Mouse (Mus musculus) CH12.LX (cell line): ENCODE data around the gene Cacna2d2. TPM values are rescaled to one million over a fixed set of nuclear protein-coding genes. Genes with fewer than 3 reads are reported as not detected.

Source experiments
- DNase-seq: peaks from one replicate; pipeline ENCODE4 v3.0.0-alpha.2; 2013; ENCODE audit errors: extremely low read depth
- H3K27ac ChIP-seq: 2 replicates; pipeline ENCODE4 v1.5.1; 2012; ENCODE audit warnings: low read depth, mild to moderate bottlenecking, control low read depth, moderate library complexity; ENCODE audit not compliant: insufficient read depth
- H3K27me3 ChIP-seq: replicated peaks from 2 replicates; pipeline ENCODE3; 2012; ENCODE audit warnings: inconsistent platforms
- H3K36me3 ChIP-seq, 2 experiments: replicated peaks in 1 of 2; 2 replicates each; pipeline versions ENCODE3 to v1.6.1; 2012; ENCODE audit warnings: inconsistent platforms in 1 of 2, low read length in 1 of 2, mild to moderate bottlenecking in 1 of 2, mixed read lengths in 1 of 2, moderate library complexity in 1 of 2; ENCODE audit not compliant: control insufficient read depth in 1 of 2, insufficient read depth in 1 of 2
- H3K4me1 ChIP-seq, 2 experiments: 2 replicates each; pipeline ENCODE4 v1.6.1; 2012; ENCODE audit warnings: inconsistent platforms in 1 of 2, moderate library complexity in 1 of 2; ENCODE audit not compliant: insufficient read depth in 2 of 2, control insufficient read depth in 1 of 2
- H3K4me2 ChIP-seq: 2 replicates; pipeline ENCODE4 v1.6.1; 2012; ENCODE audit warnings: low read depth, mild to moderate bottlenecking, control low read depth; ENCODE audit not compliant: poor library complexity, insufficient read depth, severe bottlenecking
- H3K4me3 ChIP-seq, 3 experiments: fragments of 150-350 bp in 1 of 3; sonication (generic) in 1 of 3; replicated peaks in 1 of 3; 2 replicates each; pipeline versions ENCODE3 to v1.5.1; 2011 to 2012; ENCODE audit warnings: low read depth in 2 of 3, low read length in 2 of 3, mild to moderate bottlenecking in 2 of 3, moderate library complexity in 2 of 3, control low read depth in 1 of 3, improper control_type of control experiment in 1 of 3, inconsistent platforms in 1 of 3, mixed read lengths in 1 of 3; ENCODE audit not compliant: poor library complexity in 1 of 3
- H3K79me2 ChIP-seq: replicated peaks from 2 replicates; pipeline ENCODE4 v1.6.1; 2012; ENCODE audit warnings: mild to moderate bottlenecking, moderate library complexity; ENCODE audit not compliant: control insufficient read depth, poor library complexity, insufficient read depth, severe bottlenecking; ENCODE audit errors: extremely low read depth
- H3K9ac ChIP-seq: 2 replicates; pipeline ENCODE4 v1.6.1; 2012; ENCODE audit warnings: low read depth, mild to moderate bottlenecking, control low read depth, moderate library complexity; ENCODE audit not compliant: insufficient read depth
- H3K9me3 ChIP-seq: replicated peaks from 2 replicates; pipeline ENCODE3; 2012; ENCODE audit warnings: low read length, inconsistent platforms, mixed read lengths
- BHLHE40 ChIP-seq: IDR thresholded peaks from 2 replicates; pipeline ENCODE4 v1.6.1; 2011; ENCODE audit warnings: mild to moderate bottlenecking, low read depth, low read length, improper control_type of control experiment
- CTCF ChIP-seq, 2 experiments: IDR thresholded peaks in 1 of 2; conservative IDR thresholded peaks in 1 of 2; 2 replicates each; pipeline ENCODE4 v1.5.1; 2011 to 2012; ENCODE audit warnings: low read depth in 2 of 2, low read length in 2 of 2, improper control_type of control experiment in 1 of 2, inconsistent platforms in 1 of 2, mild to moderate bottlenecking in 1 of 2, moderate library complexity in 1 of 2
- E2F4 ChIP-seq: IDR thresholded peaks from 2 replicates; pipeline ENCODE4 v1.6.1; 2011; ENCODE audit warnings: low read depth, low read length, improper control_type of control experiment; ENCODE audit not compliant: insufficient replicate concordance
- ELF1 ChIP-seq: IDR thresholded peaks from 2 replicates; pipeline ENCODE4 v1.6.1; 2014; ENCODE audit warnings: low read depth, mild to moderate bottlenecking, inconsistent platforms, low read length, improper control_type of control experiment
- EP300 ChIP-seq: IDR thresholded peaks from 2 replicates; pipeline ENCODE4 v1.6.1; 2011; ENCODE audit warnings: low read length, improper control_type of control experiment
- ETS1 ChIP-seq: conservative IDR thresholded peaks from 2 replicates; pipeline ENCODE4 v1.6.1; 2012; ENCODE audit warnings: low read depth, mild to moderate bottlenecking, inconsistent platforms, low read length, improper control_type of control experiment, moderate library complexity
- HCFC1 ChIP-seq: IDR thresholded peaks from 2 replicates; pipeline ENCODE4 v1.6.1; 2012; ENCODE audit warnings: low read depth, mild to moderate bottlenecking, inconsistent platforms, low read length, improper control_type of control experiment
- JUN ChIP-seq: IDR thresholded peaks from 2 replicates; pipeline ENCODE4 v1.6.1; 2011; ENCODE audit warnings: low read depth, mild to moderate bottlenecking, low read length, improper control_type of control experiment, moderate library complexity; ENCODE audit not compliant: insufficient read depth
- MAFK ChIP-seq: IDR thresholded peaks from 2 replicates; pipeline ENCODE4 v1.6.1; 2011; ENCODE audit warnings: low read length, improper control_type of control experiment; ENCODE audit not compliant: insufficient replicate concordance
- MEF2A ChIP-seq: IDR thresholded peaks from 2 replicates; pipeline ENCODE4 v1.6.1; 2014; ENCODE audit warnings: low read depth, mild to moderate bottlenecking, inconsistent platforms, low read length, improper control_type of control experiment, borderline replicate concordance
- MXI1 ChIP-seq: IDR thresholded peaks from 2 replicates; pipeline ENCODE4 v1.6.1; 2011; ENCODE audit warnings: mild to moderate bottlenecking, low read depth, low read length, improper control_type of control experiment
- MYC ChIP-seq: IDR thresholded peaks from 2 replicates; pipeline ENCODE4 v1.6.1; 2011; ENCODE audit warnings: low read depth, mild to moderate bottlenecking, improper control_type of control experiment, low read length
- NRF1 ChIP-seq: IDR thresholded peaks from 2 replicates; pipeline ENCODE4 v1.6.1; 2014; ENCODE audit warnings: low read depth, mild to moderate bottlenecking, inconsistent platforms, low read length, improper control_type of control experiment, moderate library complexity
- RAD21 ChIP-seq: IDR thresholded peaks from 2 replicates; pipeline ENCODE4 v1.6.1; 2011; ENCODE audit warnings: low read depth, mild to moderate bottlenecking, low read length, improper control_type of control experiment, moderate library complexity
- RCOR1 ChIP-seq: conservative IDR thresholded peaks from 2 replicates; pipeline ENCODE4 v1.6.1; 2012; ENCODE audit warnings: low read depth, mild to moderate bottlenecking, inconsistent platforms, low read length, improper control_type of control experiment
- SIN3A ChIP-seq: IDR thresholded peaks from 2 replicates; pipeline ENCODE4 v1.6.1; 2012; ENCODE audit warnings: low read length, improper control_type of control experiment, inconsistent platforms
- SMC3 ChIP-seq: IDR thresholded peaks from 2 replicates; pipeline ENCODE4 v1.6.1; 2011; ENCODE audit warnings: low read depth, low read length, improper control_type of control experiment
- TBP ChIP-seq: conservative IDR thresholded peaks from 2 replicates; pipeline ENCODE4 v1.6.1; 2011; ENCODE audit warnings: low read depth, low read length, improper control_type of control experiment
- TCF12 ChIP-seq: IDR thresholded peaks from 2 replicates; pipeline ENCODE4 v1.6.1; 2014; ENCODE audit warnings: low read depth, mild to moderate bottlenecking, inconsistent platforms, low read length, improper control_type of control experiment
- UBTF ChIP-seq: IDR thresholded peaks from 2 replicates; pipeline ENCODE4 v1.6.1; 2012; ENCODE audit warnings: low read depth, mild to moderate bottlenecking, inconsistent platforms, low read length, improper control_type of control experiment, moderate library complexity
- USF1 ChIP-seq: IDR thresholded peaks from 2 replicates; pipeline ENCODE4 v1.6.1; 2014; ENCODE audit warnings: low read depth, mild to moderate bottlenecking, inconsistent platforms, low read length, improper control_type of control experiment
- USF2 ChIP-seq: conservative IDR thresholded peaks from 2 replicates; pipeline ENCODE4 v1.6.1; 2011; ENCODE audit warnings: low read depth, low read length, improper control_type of control experiment
- ZC3H11A ChIP-seq: IDR thresholded peaks from 2 replicates; pipeline ENCODE4 v1.6.1; 2012; ENCODE audit warnings: low read depth, mild to moderate bottlenecking, inconsistent platforms, low read length, improper control_type of control experiment
- ZKSCAN1 ChIP-seq: IDR thresholded peaks from 2 replicates; pipeline ENCODE4 v1.6.1; 2012; ENCODE audit warnings: low read depth, inconsistent platforms, low read length, improper control_type of control experiment, borderline replicate concordance
- ZNF384 ChIP-seq: IDR thresholded peaks from 2 replicates; pipeline ENCODE4 v1.6.1; 2012; ENCODE audit warnings: low read depth, low read length, improper control_type of control experiment, inconsistent platforms
- dilution Hi-C: fragments of 300-500 bp; cut with MboI; formaldehyde crosslinking; loops from 2 replicates; pipeline ENCODE4 v1.14.3; 2020; ENCODE audit warnings: low sequenced_read_pairs; ENCODE audit not compliant: extremely low pct_unique_long_range_greater_than_20kb, extremely low pct_ligation_motif_present
- in situ Hi-C: fragments of 300-500 bp; cut with MboI; formaldehyde crosslinking; loops from 3 replicates; pipeline ENCODE4 v1.14.3; 2019; ENCODE audit warnings: low sequenced_read_pairs, low pct_ligation_motif_present, low pct_unique_long_range_greater_than_20kb, mixed read lengths
- polyA plus RNA-seq: library from polyadenylated mRNA; unstranded; fragments of >175 nt; gene quantifications from 2 replicates; pipeline ENCODE4 v1.2.1, GENCODE M21; 2012; ENCODE audit warnings: low read depth; ENCODE audit not compliant: insufficient read length
- total RNA-seq, 2 experiments: library from RNA; depleted of rRNA; stranded (reverse); fragments of 300-350 nt in 1 of 2; fragments of >200 nt in 1 of 2; gene quantifications; 2 replicates each; pipeline ENCODE4 v1.2.3; 2012 to 2014

The Cacna2d2 gene
- total and polyA plus RNA-seq, 3 experiments, result 0.04 TPM; not detected in 2

- H3K4me1 ChIP-seq, result peaks cover 5 to 49% of the 10 kb centered on the region in 2 experiments
- H3K27ac ChIP-seq, result no peak overlapping the region
- no peaks in the 10 kb centered on the region for H3K9me3 ChIP-seq
- no peak overlapping the region for H3K4me3 ChIP-seq
- in situ Hi-C loops, result no loop called here
- dilution Hi-C loops, result no loop called here
- no peak overlapping the region for H3K4me2 ChIP-seq
- H3K36me3 ChIP-seq, result peaks cover 14 to 26% of the 10 kb centered on the region in 2 experiments
- H3K9ac ChIP-seq, result no peak overlapping the region
- H3K79me2 ChIP-seq, result no peaks in the 10 kb centered on the region; the same call in 1 of the 2 replicates
- DNase-seq, result no peak
- no peaks in the 10 kb centered on the region for H3K27me3 ChIP-seq
- TF ChIP-seq CTCF (conservative IDR thresholded peaks at IDR 0.05 in 1 of 2, IDR thresholded peaks at IDR 0.05 in 1 of 2; ENCODE audit: low read depth in 2 of 2, low read length in 2 of 2) (no peak), BHLHE40 (no peak), SMC3 (no peak), JUN (no peak), ZKSCAN1 (no peak), E2F4 (no peak), USF1 (no peak), MXI1 (no peak), ZC3H11A (no peak), MEF2A (no peak), ELF1 (no peak)
Measured at GRCm38 (mm10) chr9:107549297-107550074, 150.1 kb downstream of the Cacna2d2 start.

DNA sequence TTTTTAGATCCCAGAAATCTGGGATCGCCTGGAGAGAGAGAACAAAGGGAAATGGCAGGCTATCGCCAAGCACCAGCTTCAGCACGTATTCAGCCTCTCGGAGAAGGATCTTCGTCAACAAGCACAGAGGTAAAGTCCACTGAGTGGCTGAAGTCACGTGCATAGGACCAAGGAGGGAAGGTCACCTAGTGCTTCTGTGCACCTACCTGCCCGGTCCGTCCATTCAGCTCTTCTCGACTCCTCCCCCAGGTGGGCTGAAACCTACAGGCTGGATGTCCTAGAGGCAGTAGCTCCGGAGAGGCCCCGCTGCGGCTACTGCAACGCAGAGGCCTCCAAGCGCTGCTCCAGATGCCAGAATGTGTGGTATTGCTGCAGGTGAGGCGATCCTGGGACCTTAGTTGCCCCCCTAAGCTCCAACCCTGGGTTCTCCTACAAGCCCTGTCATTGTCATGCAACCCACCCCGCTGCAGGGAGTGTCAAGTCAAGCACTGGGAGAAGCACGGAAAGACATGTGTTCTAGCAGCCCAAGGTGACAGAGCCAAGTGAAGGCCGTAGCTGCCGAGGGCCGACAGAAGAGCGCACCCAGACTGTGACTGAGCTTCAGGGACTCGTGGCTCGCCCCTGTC is 151.2 kb downstream of the Cacna2d2 start:
- TF ChIP-seq USF2 (no peak), EP300 (no peak), TBP (no peak), TCF12 (no peak), SMC3 (no peak), RCOR1 (no peak), MEF2A (no peak), RAD21 (no peak), HCFC1 (no peak), MYC (no peak), ETS1 (no peak), NRF1 (no peak), UBTF (no peak), SIN3A (no peak), ZNF384 (no peak), MAFK (no peak)
- TF ChIP-seq, all 38 proteins: peak for 0
- Histone ChIP-seq H3K9ac (no peak overlapping the region), H3K4me1 (peaks cover 5 to 44% of the 10 kb centered on the region in 2 experiments), H3K27me3 (no peaks in the 10 kb centered on the region), H3K79me2 (peaks cover 7% of the 10 kb centered on the region), H3K4me2 (no peak overlapping the region), H3K9me3 (no peaks in the 10 kb centered on the region), H3K36me3 (peaks cover 5 to 15% of the 10 kb centered on the region in 2 experiments), H3K27ac (no peak overlapping the region), H3K4me3 (no peak overlapping the region)
- no peak for DNase-seq
- dilution Hi-C loops (no loop called here), in situ Hi-C loops (no loop called here)
